Mouse (Mus musculus) embryonic fibroblast, embryonic 13.5 days (primary cell): ENCODE measurements around the gene Poc1a.
A peak's percentile ranks its signal among the peaks of the same experiment; 100 is the strongest.

Experiments
- CTCF ChIP-seq: IDR thresholded peaks from 2 replicates; pipeline ENCODE4 v1.5.1; 2011; ENCODE audit warnings: mild to moderate bottlenecking, control low read depth, low read length, moderate library complexity, borderline replicate concordance; ENCODE audit not compliant: insufficient read depth
- POLR2A ChIP-seq: IDR thresholded peaks from 2 replicates; pipeline ENCODE4 v1.6.1; 2011; ENCODE audit warnings: low read depth, mild to moderate bottlenecking, control low read depth, low read length, moderate library complexity

DNA sequence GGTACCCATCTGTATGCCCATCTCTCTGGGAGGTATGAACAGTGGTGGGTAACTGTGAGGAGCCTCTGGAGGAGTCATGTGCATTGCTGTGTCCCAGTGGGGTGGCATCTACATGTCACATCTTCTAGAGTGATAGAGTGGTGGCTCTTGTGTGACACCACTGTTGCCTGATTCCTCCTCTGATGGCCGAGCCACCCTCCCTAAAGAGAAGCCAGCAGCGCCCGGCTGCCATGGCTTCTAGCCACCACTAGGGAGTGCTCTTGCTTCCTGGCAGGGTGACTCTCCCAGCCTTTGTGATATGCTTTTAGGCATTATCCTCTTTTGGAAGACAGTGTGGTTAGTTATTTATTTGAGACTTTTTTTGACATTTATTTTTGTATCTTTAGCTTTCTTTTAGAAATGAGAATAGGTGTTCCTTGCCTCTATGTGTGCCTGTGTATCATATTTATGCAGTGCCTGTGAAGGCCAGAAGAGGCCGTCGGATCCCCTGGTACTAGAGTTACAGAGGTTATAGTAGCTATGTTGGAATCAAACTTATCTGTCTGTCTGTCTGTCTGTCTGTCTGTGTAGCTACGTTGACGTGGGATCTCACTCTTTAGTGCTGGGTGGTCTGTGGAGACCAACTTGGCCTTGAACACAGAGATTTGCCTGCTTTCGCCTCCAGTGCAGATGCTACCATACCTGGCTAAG is 25.9 kb downstream of the Poc1a start:
- TF ChIP-seq CTCF (peak; percentile 66), POLR2A (no peak)
